Mouse (Mus musculus) CD4-positive, CD25-positive, alpha-beta regulatory T cell, adult 2 months (primary cell): ENCODE data around the gene Tbc1d24.

Experiments
- DNase-seq: peaks from one replicate; pipeline ENCODE4 v3.0.0-alpha.2; 2012; ENCODE audit warnings: low read depth, low spot score

Tbc1d24 gene

GRCm38 (mm10) chr17:24205284-24205888, at the start of gene Tbc1d24:
TSS of gene Tbc1d24 (minus strand) at chr17:24205562.
- DNase-seq = peak; percentile 91

GRCm38 (mm10) chr17:24252329-24252728, 47.0 kb upstream of the Tbc1d24 start:
- DNase-seq = no peak

- DNase-seq = peak; percentile 97
These were observed 46.1 kb upstream of the Tbc1d24 start, which contains the start of gene Ccnf for GRCm38 (mm10) chr17:24251320-24252069. TSS of gene Ccnf (minus strand) at chr17:24251484.

- DNase-seq = no peak
These were observed 45.6 kb upstream of the Tbc1d24 start for GRCm38 (mm10) chr17:24250988-24251319.

- DNase-seq = peak; percentile 54
These were observed 43.3 kb upstream of the Tbc1d24 start for GRCm38 (mm10) chr17:24248641-24249040.

- no peak for DNase-seq
These were observed 38.7 kb upstream of the Tbc1d24 start for GRCm38 (mm10) chr17:24244061-24244460.

- DNase-seq = peak; percentile 74
These were observed 38.1 kb upstream of the Tbc1d24 start for GRCm38 (mm10) chr17:24243311-24243969.

GRCm38 (mm10) chr17:24236921-24237320, 31.6 kb upstream of the Tbc1d24 start:
- DNase-seq = no peak

GRCm38 (mm10) chr17:24236479-24236878, 31.1 kb upstream of the Tbc1d24 start:
- no peak for DNase-seq

- DNase-seq = no peak
These were observed 22.6 kb upstream of the Tbc1d24 start for GRCm38 (mm10) chr17:24227941-24228340.

GRCm38 (mm10) chr17:24226721-24227120, 21.4 kb upstream of the Tbc1d24 start:
- DNase-seq = no peak

GRCm38 (mm10) chr17:24225851-24226250, 20.5 kb upstream of the Tbc1d24 start:
- DNase-seq = no peak

GRCm38 (mm10) chr17:24224741-24225140, 19.4 kb upstream of the Tbc1d24 start:
- no peak for DNase-seq

- no peak for DNase-seq
These were observed 18.2 kb upstream of the Tbc1d24 start for GRCm38 (mm10) chr17:24223513-24223912.

- DNase-seq = no peak
These were observed 17.3 kb upstream of the Tbc1d24 start for GRCm38 (mm10) chr17:24222653-24223052.

GRCm38 (mm10) chr17:24220435-24221411, 15.4 kb upstream of the Tbc1d24 start, which contains the start of gene Tedc2:
TSS of gene Tedc2 (minus strand) at chr17:24220851.
- peak; percentile 93 for DNase-seq

- no peak for DNase-seq
These were observed 11.5 kb upstream of the Tbc1d24 start for GRCm38 (mm10) chr17:24216836-24217235.

GRCm38 (mm10) chr17:24213186-24213585, 7.8 kb upstream of the Tbc1d24 start:
- no peak for DNase-seq

GRCm38 (mm10) chr17:24212441-24213018, 7.2 kb upstream of the Tbc1d24 start:
- DNase-seq = no peak

GRCm38 (mm10) chr17:24211631-24212440, 6.5 kb upstream of the Tbc1d24 start:
- DNase-seq = peak; percentile 70
